ENCODE assay signal across 11 mouse cellular contexts in genomic region chr2:181043437-181043836, GRCm38 (mm10). TPM values are rescaled to one million over a fixed set of nuclear protein-coding genes. Genes with fewer than 3 reads are reported as not detected.
DNase-seq lines count a peak whose midpoint lies in the region; ATAC-seq lines count a peak whose summit lies in the region.
"Had no signal": no experiment of that assay in that cellular context is flagged by ENCODE, and none has a peak within 500 bp of the region (broad histone marks: within the 10 kb centered on the region; RNA-seq: fewer than 3 reads in every experiment).

Chrna4 (minus strand) TSS chr2:181043546.

- 66% methylated on average over 3 of the region's 3 CpGs for WGBS in heart, embryonic 10.5 days
- 27% methylated on average over 3 of the region's 3 CpGs for WGBS in forebrain, embryonic 15.5 days
- WGBS in stomach, embryonic 16.5 days: 32% methylated on average over 3 of the region's 3 CpGs
- WGBS in heart, embryonic 12.5 days: 62% methylated on average over 3 of the region's 3 CpGs

- H3K9ac ChIP-seq in forebrain, embryonic 15.5 days (replicated peaks): no peak within 1 kb of the TSS
- no peak within 1 kb of the TSS for H3K9ac ChIP-seq in stomach, embryonic 16.5 days (ENCODE audit: low read length)
- no peak within 1 kb of the TSS for H3K9ac ChIP-seq in heart, embryonic 12.5 days
- H3K9ac ChIP-seq: embryonic facial prominence, embryonic 15.5 days had no signal

- H3K9me3 ChIP-seq in heart, embryonic 10.5 days: no peaks in the 10 kb centered on the region
- no peaks in the 10 kb centered on the region for H3K9me3 ChIP-seq in forebrain, embryonic 15.5 days
- no peaks in the 10 kb centered on the region for H3K9me3 ChIP-seq in stomach, embryonic 16.5 days (replicated peaks; ENCODE audit: control insufficient read depth, low read length)
- H3K9me3 ChIP-seq in heart, embryonic 12.5 days (replicated peaks): no peaks in the 10 kb centered on the region
- H3K9me3 ChIP-seq: embryonic facial prominence, embryonic 15.5 days; G1E; megakaryocyte, embryonic 14.5 days had no signal

- no peak within 1 kb of the TSS for H3K27ac ChIP-seq in heart, embryonic 10.5 days
- H3K27ac ChIP-seq in forebrain, embryonic 15.5 days (replicated peaks): peak within 1 kb of the TSS; percentile 24; the same call in 1 of the 2 replicates
- no peak within 1 kb of the TSS for H3K27ac ChIP-seq in stomach, embryonic 16.5 days (ENCODE audit: low read length)
- no peak within 1 kb of the TSS for H3K27ac ChIP-seq in heart, embryonic 12.5 days (ENCODE audit: poor library complexity, severe bottlenecking)
- H3K27ac ChIP-seq: embryonic facial prominence, embryonic 15.5 days had no signal

- H3K27me3 ChIP-seq in heart, embryonic 10.5 days (ENCODE audit: insufficient read depth, poor library complexity, severe bottlenecking): peaks cover 87% of the 10 kb centered on the region
- peaks cover 22% of the 10 kb centered on the region; the same call in 1 of the 2 replicates for H3K27me3 ChIP-seq in forebrain, embryonic 15.5 days
- peaks cover 25% of the 10 kb centered on the region for H3K27me3 ChIP-seq in stomach, embryonic 16.5 days (ENCODE audit: control insufficient read depth, insufficient read depth, low read length)
- peaks cover 98% of the 10 kb centered on the region for H3K27me3 ChIP-seq in heart, embryonic 12.5 days (replicated peaks)

- H3K4me2 ChIP-seq in forebrain, embryonic 15.5 days (replicated peaks): no peak within 1 kb of the TSS
- no peak within 1 kb of the TSS for H3K4me2 ChIP-seq in stomach, embryonic 16.5 days (ENCODE audit: low read depth, low read length)
- no peak within 1 kb of the TSS for H3K4me2 ChIP-seq in heart, embryonic 12.5 days
- H3K4me2 ChIP-seq: embryonic facial prominence, embryonic 15.5 days had no signal

- DNase-seq in heart, postnatal 4 days: peak; percentile 51
- no peak for DNase-seq in heart, embryonic 10.5 days (ENCODE audit: low spot score)
- peak; percentile 88 for DNase-seq in adrenal gland, adult 2 months
- DNase-seq in left cerebral cortex, adult 8-10 months (ENCODE audit: low spot score in 2 of 2): no peak
- DNase-seq in right cerebral cortex, postnatal 25 days: no peak

- H3K4me3 ChIP-seq in heart, embryonic 10.5 days: no peak within 1 kb of the TSS
- H3K4me3 ChIP-seq in forebrain, embryonic 15.5 days: no peak within 1 kb of the TSS
- H3K4me3 ChIP-seq in stomach, embryonic 16.5 days (replicated peaks; ENCODE audit: low read length): no peak within 1 kb of the TSS
- H3K4me3 ChIP-seq in heart, embryonic 12.5 days: no peak within 1 kb of the TSS
- H3K4me3 ChIP-seq: embryonic facial prominence, embryonic 15.5 days; megakaryocyte, embryonic 14.5 days had no signal

- no peaks in the 10 kb centered on the region for H3K36me3 ChIP-seq in heart, embryonic 10.5 days
- no peaks in the 10 kb centered on the region for H3K36me3 ChIP-seq in forebrain, embryonic 15.5 days
- no peaks in the 10 kb centered on the region for H3K36me3 ChIP-seq in stomach, embryonic 16.5 days (ENCODE audit: control insufficient read depth, insufficient read depth, low read length)
- no peaks in the 10 kb centered on the region for H3K36me3 ChIP-seq in heart, embryonic 12.5 days
- H3K36me3 ChIP-seq: embryonic facial prominence, embryonic 15.5 days; G1E had no signal

- peaks cover 27% of the 10 kb centered on the region for H3K4me1 ChIP-seq in heart, embryonic 10.5 days
- peaks cover 36% of the 10 kb centered on the region for H3K4me1 ChIP-seq in forebrain, embryonic 15.5 days
- H3K4me1 ChIP-seq in stomach, embryonic 16.5 days (ENCODE audit: control insufficient read depth, insufficient read depth, low read length): peaks cover 16% of the 10 kb centered on the region; the same call in 1 of the 2 replicates
- peaks cover 23% of the 10 kb centered on the region for H3K4me1 ChIP-seq in heart, embryonic 12.5 days (replicated peaks)

- ATAC-seq in forebrain, embryonic 15.5 days (replicated peaks): no peak
- ATAC-seq in stomach, embryonic 16.5 days (ENCODE audit: insufficient read depth, low FRiP score): peak; percentile 28; the same call in 1 of the 2 replicates
- ATAC-seq in heart, embryonic 12.5 days (ENCODE audit: insufficient number of reproducible peaks, low FRiP score): no peak

RNA-seq across cellular contexts. Expression of gene Chrna4, which starts in this region (rescaled TPM):
- total RNA-seq in heart, postnatal 4 days (2021): under 1 TPM; 0.11 to 0.17 TPM
- polyA plus RNA-seq in heart, embryonic 10.5 days (2016; fragmentation: Nextera tagmentation; extraction: Ambion mirVana): 0.17 and 1.3 TPM in 2 replicates
- total RNA-seq in adrenal gland, adult 2 months (2021): 10 to 100 TPM in 1 of 2 experiments, 1 to 10 TPM in 1; 6.5 to 35.4 TPM
- polyA plus RNA-seq in adrenal gland, adult 2 months (2012; rRNA removed): 8.9 and 13.8 TPM in 2 replicates
- 8.9 and 10.0 TPM in 2 replicates for polyA plus RNA-seq in forebrain, embryonic 15.5 days (2015; fragmentation: Nextera tagmentation; extraction: Ambion mirVana)
- total RNA-seq in left cerebral cortex, adult 8-10 months (2022): 10 to 100 TPM; 37.9 to 43.7 (median 41.7) TPM
- 0.81 and 1.2 TPM in 2 replicates for polyA plus RNA-seq in stomach, embryonic 16.5 days (2015; fragmentation: Nextera tagmentation; extraction: Ambion mirVana)
- 0.19 and 0.31 TPM in 2 replicates for polyA plus RNA-seq in heart, embryonic 12.5 days (2016; fragmentation: Nextera tagmentation; extraction: Ambion mirVana)
- polyA plus RNA-seq: G1E had no signal

Comparison
In these comparisons a context has a peak if more than half of its experiments do, and no peak if none do; other contexts are left out.
1. RNA of gene Chrna4 (total RNA-seq): 37.9 to 43.7 TPM in left cerebral cortex, adult 8-10 months and 6.5 to 35.4 TPM in adrenal gland, adult 2 months; 0.11 to 0.17 TPM in heart, postnatal 4 days; every median in the first group is over 4 times any median in the second.
2. Peak in DNase-seq in heart, postnatal 4 days; RNA of the gene not detected or under 1 TPM.